Mouse (Mus musculus): ENCODE data around the gene Tmem39b. TPM values are rescaled to one million over a fixed set of nuclear protein-coding genes. Genes with fewer than 3 reads are reported as not detected.
A peak's percentile ranks its signal among the peaks of the same experiment; 100 is the strongest.

Tmem39b gene
- total RNA-seq, 2 experiments from 2014 or later, result 12.8 to 15.5 TPM

DNA sequence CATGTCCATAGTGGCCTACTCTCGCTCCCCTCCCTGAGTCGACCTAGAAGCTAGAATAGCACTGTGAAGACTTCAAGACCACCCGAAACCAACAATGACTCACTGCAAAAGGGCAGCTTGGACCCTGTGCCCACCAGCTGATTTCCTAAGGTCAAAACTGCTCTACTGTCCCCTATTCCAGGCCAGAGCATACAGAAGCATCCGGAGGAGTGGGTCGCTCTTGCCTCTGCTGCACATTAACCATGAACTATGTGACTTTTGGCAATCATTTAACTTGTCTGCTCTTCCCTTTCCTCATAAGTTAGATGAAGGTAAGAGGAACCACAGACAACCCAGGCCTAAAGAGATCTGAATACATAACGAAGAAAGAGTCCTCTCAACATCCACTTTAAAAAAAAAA lies 12.1 kb downstream of the Tmem39b start:
- no peak for DNase-seq (ENCODE audit: low spot score in 2 of 2)

DNA sequence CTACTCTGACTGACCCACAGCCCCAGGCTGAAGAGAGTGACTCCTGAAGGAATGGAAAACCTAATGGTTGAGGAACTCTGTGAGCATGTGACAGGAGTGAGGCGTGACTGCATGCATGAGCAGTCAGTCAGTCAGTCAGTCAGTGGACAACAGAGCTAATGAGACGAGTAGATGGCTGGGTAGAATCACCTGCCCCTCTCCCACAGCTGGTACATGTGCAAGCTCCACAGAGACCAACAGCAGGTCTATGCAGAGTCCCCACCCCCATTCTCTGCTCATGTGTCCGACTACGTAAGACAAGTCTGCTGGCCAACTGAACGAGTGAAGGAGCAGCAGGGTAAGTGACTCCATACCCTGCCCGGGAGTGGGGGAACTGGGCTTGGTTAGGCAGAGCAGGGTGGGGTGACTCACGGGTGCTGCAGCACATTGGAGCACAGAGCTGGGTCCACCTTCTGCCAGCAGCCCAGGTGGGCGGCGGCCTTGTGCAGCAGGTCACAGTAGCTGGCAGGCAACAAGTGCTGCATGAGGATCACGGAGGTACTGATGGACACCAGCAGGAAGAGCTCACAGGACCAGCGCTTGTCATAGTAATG lies 12.6 kb downstream of the Tmem39b start:
- DNase-seq (ENCODE audit: low spot score in 2 of 2), result no peak

GRCm38 (mm10) chr4:129681837-129682236 lies 14.8 kb downstream of the Tmem39b start:
- DNase-seq (ENCODE audit: low spot score in 2 of 2), result no peak

- no peak for DNase-seq (ENCODE audit: low spot score in 2 of 2)
Measured at GRCm38 (mm10) chr4:129672878-129673449, 23.7 kb downstream of the Tmem39b start.

- DNase-seq (ENCODE audit: low spot score in 2 of 2), result peak; percentile 91 to 94
Measured at GRCm38 (mm10) chr4:129672083-129672877, 24.4 kb downstream of the Tmem39b start, which contains the start of gene Kpna6. Gene Kpna6 (minus strand): TSS chr4:129672767.

GRCm38 (mm10) chr4:129671491-129672082 lies 25.1 kb downstream of the Tmem39b start:
- DNase-seq (ENCODE audit: low spot score in 2 of 2), result peak in 1 of 2 experiments; percentile 58

- DNase-seq (ENCODE audit: low spot score in 2 of 2), result no peak
Measured at GRCm38 (mm10) chr4:129662255-129662813, 34.3 kb downstream of the Tmem39b start.

- DNase-seq (ENCODE audit: low spot score in 2 of 2), result peak; percentile 32 to 51
Measured at GRCm38 (mm10) chr4:129661584-129661983, 35.1 kb downstream of the Tmem39b start.

- peak in 1 of 2 experiments; percentile 28 for DNase-seq (ENCODE audit: low spot score in 2 of 2)
Measured at GRCm38 (mm10) chr4:129654770-129655169, 41.9 kb downstream of the Tmem39b start.

DNA sequence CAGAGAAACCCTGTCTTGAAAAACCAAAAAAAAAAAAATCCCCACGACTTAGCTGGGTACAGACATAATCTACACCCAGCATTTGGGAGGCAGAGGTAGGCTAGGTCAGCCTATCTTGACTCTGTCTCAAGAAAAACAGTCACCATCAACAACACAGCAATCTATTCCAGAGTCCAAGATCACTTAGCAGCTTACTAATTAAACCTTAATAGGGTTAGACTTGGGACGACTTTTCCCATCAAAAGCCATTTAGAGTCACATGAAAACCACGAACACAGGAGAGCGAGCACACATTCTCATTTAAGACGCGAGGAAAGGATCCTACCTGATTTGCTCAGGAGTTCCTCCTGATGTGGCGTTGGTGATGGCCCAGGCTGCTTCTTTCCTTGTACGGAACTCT lies 46.3 kb downstream of the Tmem39b start:
- no peak for DNase-seq (ENCODE audit: low spot score in 2 of 2)

DNA sequence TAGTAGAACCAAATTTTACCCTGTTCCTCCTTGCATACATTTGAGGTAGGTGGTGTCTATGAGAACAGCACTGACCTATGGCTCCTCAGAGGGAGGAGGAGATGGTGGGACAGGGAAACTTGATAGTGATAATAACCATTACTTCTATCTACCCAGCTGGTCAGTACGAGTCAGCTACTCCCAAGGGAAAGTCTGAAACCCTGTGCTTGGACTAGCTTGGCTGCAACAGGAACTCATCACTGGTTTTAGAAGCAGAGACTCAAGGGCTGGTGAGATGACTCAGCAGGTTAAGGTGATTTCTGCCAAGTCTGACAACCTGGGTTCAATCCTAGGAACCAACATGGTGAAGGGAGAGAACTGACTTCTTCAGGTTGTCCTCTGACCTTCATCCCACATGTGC lies 48.0 kb downstream of the Tmem39b start:
- no peak for DNase-seq (ENCODE audit: low spot score in 2 of 2)

GRCm38 (mm10) chr4:129645204-129645603 lies 51.4 kb downstream of the Tmem39b start:
- no peak for DNase-seq (ENCODE audit: low spot score in 2 of 2)

- DNase-seq (ENCODE audit: low spot score in 2 of 2), result peak in 1 of 2 experiments; percentile 53
Measured at GRCm38 (mm10) chr4:129641756-129642155, 54.9 kb downstream of the Tmem39b start.

GRCm38 (mm10) chr4:129640638-129641467 lies 55.8 kb downstream of the Tmem39b start, which contains the start of gene Txlna:
Gene Txlna (minus strand): TSS chr4:129641065.
- DNase-seq (ENCODE audit: low spot score in 2 of 2), result peak; percentile 97 to 98

- no peak for DNase-seq (ENCODE audit: low spot score in 2 of 2)
Measured at GRCm38 (mm10) chr4:129640101-129640637, 56.5 kb downstream of the Tmem39b start.

GRCm38 (mm10) chr4:129639221-129639620 lies 57.4 kb downstream of the Tmem39b start:
- no peak for DNase-seq (ENCODE audit: low spot score in 2 of 2)

GRCm38 (mm10) chr4:129633852-129634251 lies 62.8 kb downstream of the Tmem39b start:
- DNase-seq (ENCODE audit: low spot score in 2 of 2), result no peak

- DNase-seq (ENCODE audit: low spot score in 2 of 2), result no peak
Measured at GRCm38 (mm10) chr4:129631867-129632266, 64.8 kb downstream of the Tmem39b start.

- no peak for DNase-seq (ENCODE audit: low spot score in 2 of 2)
Measured at GRCm38 (mm10) chr4:129630944-129631343, 65.7 kb downstream of the Tmem39b start.
